Mouse (Mus musculus) myocyte (in vitro differentiated cells): Measurements from ENCODE around the gene Mbtd1. TPM values are rescaled to one million over a fixed set of nuclear protein-coding genes. Genes with fewer than 3 reads are reported as not detected.

ENCODE experiments used
- H3K27me3 ChIP-seq: one replicate; pipeline ENCODE4 v1.6.1; 2011; ENCODE audit not compliant: control insufficient read depth, insufficient read depth, insufficient read length
- H3K36me3 ChIP-seq: one replicate; pipeline ENCODE4 v1.6.1; 2011; ENCODE audit not compliant: control insufficient read depth, insufficient read depth
- H3K4me2 ChIP-seq: one replicate; pipeline ENCODE4 v1.6.1; 2011; ENCODE audit warnings: low read depth, control low read depth
- H3K4me3 ChIP-seq: one replicate; pipeline ENCODE4 v1.5.1; 2011; ENCODE audit warnings: mild to moderate bottlenecking, control low read depth, moderate library complexity
- H3K79me2 ChIP-seq: one replicate; pipeline ENCODE4 v1.6.1; 2011; ENCODE audit not compliant: control insufficient read depth, insufficient read depth
- H3ac ChIP-seq: one replicate; pipeline ENCODE4 v1.6.1; 2011; ENCODE audit not compliant: control insufficient read depth, insufficient read length
- CEBPB ChIP-seq: IDR thresholded peaks from 2 replicates; pipeline ENCODE4 v1.6.1; 2011; ENCODE audit warnings: mild to moderate bottlenecking, moderate library complexity; ENCODE audit not compliant: poor library complexity, insufficient read depth, severe bottlenecking
- E2F4 ChIP-seq: IDR thresholded peaks from one replicate; pipeline ENCODE4 v1.6.1; 2011; ENCODE audit warnings: mild to moderate bottlenecking, control low read depth, moderate library complexity; ENCODE audit not compliant: insufficient read depth
- MAX ChIP-seq: IDR thresholded peaks from one replicate; pipeline ENCODE4 v1.6.1; 2011; ENCODE audit warnings: low read depth, mild to moderate bottlenecking, control low read depth
- MYOD1 ChIP-seq, 3 experiments: IDR thresholded peaks; one replicate each; pipeline ENCODE4 v1.6.1; 2011; ENCODE audit warnings: control low read depth in 2 of 3, low read depth in 2 of 3, mild to moderate bottlenecking in 2 of 3, moderate library complexity in 1 of 3; ENCODE audit not compliant: insufficient read length in 2 of 3, control insufficient read depth in 1 of 3
- MYOG ChIP-seq, 3 experiments: IDR thresholded peaks; one replicate each; pipeline ENCODE4 v1.6.1; 2011; ENCODE audit warnings: control low read depth in 2 of 3, low read depth in 2 of 3, mild to moderate bottlenecking in 2 of 3; ENCODE audit not compliant: insufficient read length in 2 of 3, control insufficient read depth in 1 of 3, insufficient read depth in 1 of 3
- POLR2A ChIP-seq: IDR thresholded peaks from one replicate; pipeline ENCODE4 v1.6.1; 2011; ENCODE audit warnings: low read depth, mild to moderate bottlenecking, control low read depth, moderate library complexity; ENCODE audit not compliant: insufficient read length
- POLR2AphosphoS2 ChIP-seq: IDR thresholded peaks from one replicate; pipeline ENCODE4 v1.6.1; 2011; ENCODE audit warnings: low read depth, control low read depth; ENCODE audit not compliant: insufficient read length
- REST ChIP-seq: IDR thresholded peaks from one replicate; pipeline ENCODE4 v1.6.1; 2011; ENCODE audit warnings: mild to moderate bottlenecking, control low read depth, moderate library complexity; ENCODE audit not compliant: insufficient read depth, insufficient read length
- SRF ChIP-seq: IDR thresholded peaks from one replicate; pipeline ENCODE4 v1.6.1; 2011; ENCODE audit warnings: low read depth; ENCODE audit not compliant: control insufficient read depth, insufficient read length
- TCF12 ChIP-seq: IDR thresholded peaks from one replicate; pipeline ENCODE4 v1.6.1; 2011; ENCODE audit warnings: mild to moderate bottlenecking, control low read depth; ENCODE audit not compliant: poor library complexity, insufficient read depth, severe bottlenecking
- TCF3 ChIP-seq: IDR thresholded peaks from one replicate; pipeline ENCODE4 v1.6.1; 2011; ENCODE audit warnings: low read depth, control low read depth; ENCODE audit not compliant: insufficient read length
- USF1 ChIP-seq: IDR thresholded peaks from one replicate; pipeline ENCODE4 v1.6.1; 2011; ENCODE audit warnings: low read depth, mild to moderate bottlenecking, control low read depth, moderate library complexity
- polyA plus RNA-seq: library from polyadenylated mRNA; unstranded; fragments of >200 nt; fragmentation: generic; extraction: Trizol; gene quantifications from one replicate; pipeline ENCODE4 v1.2.1, GENCODE M21; 2012; ENCODE audit warnings: missing spikeins

The Mbtd1 gene
- polyA plus RNA-seq, 1 experiment = 4.2 TPM

DNA sequence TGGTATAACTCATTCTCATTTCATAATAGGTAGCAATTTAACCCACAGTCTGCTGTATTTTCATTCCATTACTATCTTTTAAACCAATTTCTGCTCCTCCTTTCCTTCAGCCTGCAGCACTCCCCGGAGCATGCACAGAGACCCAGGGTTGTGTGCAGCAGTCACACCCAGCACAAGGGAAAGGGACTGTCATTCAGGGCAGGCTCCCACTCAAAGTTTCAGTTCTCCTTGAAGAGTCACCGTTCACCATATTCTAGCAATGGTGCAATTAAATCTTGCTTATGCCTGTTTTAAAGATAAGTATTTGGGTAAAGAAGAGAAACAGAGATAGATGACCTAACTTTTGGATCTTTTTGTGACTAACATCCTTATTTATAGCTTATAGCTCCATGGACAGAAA, 24.5 kb upstream of the Mbtd1 start:
- TF ChIP-seq TCF12 = no peak
- no peak for TF ChIP-seq SRF
- TF ChIP-seq MYOD1 (IDR thresholded peaks at IDR 0.05; ENCODE audit: control insufficient read depth in 1 of 3, insufficient read length in 2 of 3, low read depth in 2 of 3) = no peak
- no peak for TF ChIP-seq POLR2AphosphoS2
- TF ChIP-seq REST = no peak
- TF ChIP-seq MYOG (IDR thresholded peaks at IDR 0.05; ENCODE audit: control insufficient read depth in 1 of 3, insufficient read depth in 1 of 3, insufficient read length in 2 of 3, low read depth in 2 of 3) = no peak
- TF ChIP-seq E2F4 = no peak
- TF ChIP-seq USF1 = no peak
- TF ChIP-seq POLR2A = no peak
- TF ChIP-seq MAX = no peak
- no peak for TF ChIP-seq TCF3
- TF ChIP-seq CEBPB = no peak
- H3K79me2 ChIP-seq = no peaks in the 10 kb centered on the region
- peaks cover 41% of the 10 kb centered on the region for H3K36me3 ChIP-seq
- H3K4me2 ChIP-seq = no peak overlapping the region
- no peaks in the 10 kb centered on the region for H3K27me3 ChIP-seq
- no peak overlapping the region for H3ac ChIP-seq
- H3K4me3 ChIP-seq = no peak overlapping the region

DNA sequence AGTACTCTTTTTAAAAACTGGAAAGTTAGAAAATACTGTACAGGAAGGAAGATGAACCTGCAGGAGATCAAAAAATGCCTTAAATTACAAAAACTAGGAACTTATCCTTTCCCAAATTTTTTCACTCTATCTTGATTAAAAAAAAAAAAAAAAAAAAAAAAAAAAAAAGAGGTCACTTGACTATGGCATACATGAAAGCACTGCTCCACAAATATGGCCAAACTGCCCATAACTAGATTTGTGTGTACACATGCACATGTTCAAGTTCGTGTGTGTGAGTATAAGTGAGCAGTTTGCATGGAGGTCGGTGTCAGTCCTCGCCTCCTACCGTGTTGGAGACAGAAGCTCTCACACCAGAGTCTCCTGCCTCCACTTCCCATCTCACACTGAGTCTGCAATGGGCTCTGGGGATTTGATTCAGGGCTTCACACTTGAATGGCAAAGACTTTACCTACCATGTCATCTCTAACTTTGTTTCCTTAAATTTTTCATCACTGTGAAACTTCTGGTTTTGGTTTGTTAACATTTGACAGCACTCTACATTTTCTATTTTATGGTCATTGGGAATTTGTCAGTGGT, 23.5 kb upstream of the Mbtd1 start:
- TF ChIP-seq MAX (no peak), POLR2A (no peak), REST (no peak), TCF12 (no peak), MYOD1 (IDR thresholded peaks at IDR 0.05; ENCODE audit: control insufficient read depth in 1 of 3, insufficient read length in 2 of 3, low read depth in 2 of 3) (no peak), TCF3 (no peak), MYOG (IDR thresholded peaks at IDR 0.05; ENCODE audit: control insufficient read depth in 1 of 3, insufficient read depth in 1 of 3, insufficient read length in 2 of 3, low read depth in 2 of 3) (no peak), POLR2AphosphoS2 (no peak), CEBPB (no peak), USF1 (no peak)
- Histone ChIP-seq H3K27me3 (no peaks in the 10 kb centered on the region), H3K4me2 (no peak overlapping the region), H3K79me2 (no peaks in the 10 kb centered on the region), H3K4me3 (no peak overlapping the region), H3K36me3 (peaks cover 47% of the 10 kb centered on the region), H3ac (no peak overlapping the region)

DNA sequence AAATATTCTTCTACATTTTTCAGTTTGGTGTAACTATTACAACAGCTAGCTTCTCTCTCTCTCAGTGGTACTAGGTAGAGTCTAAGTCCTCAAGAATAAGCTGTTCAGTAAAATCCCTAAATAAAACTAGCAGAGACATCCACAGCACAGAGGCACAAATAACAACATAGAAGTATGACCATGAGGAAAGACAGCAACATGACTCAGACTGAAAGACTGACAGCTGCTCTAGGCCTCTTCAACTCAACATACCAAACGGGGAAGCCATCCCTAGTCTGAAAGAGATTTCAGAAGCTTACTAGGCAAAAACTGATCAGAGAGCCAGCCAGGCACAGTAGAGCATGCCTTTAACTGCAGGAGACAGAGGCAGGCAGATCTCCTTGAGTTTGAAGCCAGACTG, 23.0 kb upstream of the Mbtd1 start:
- H3K4me3 ChIP-seq = no peak overlapping the region
- H3K36me3 ChIP-seq = peaks cover 48% of the 10 kb centered on the region
- H3ac ChIP-seq = no peak overlapping the region
- H3K27me3 ChIP-seq = no peaks in the 10 kb centered on the region
- no peak for TF ChIP-seq TCF3
- H3K4me2 ChIP-seq = no peak overlapping the region
- no peaks in the 10 kb centered on the region for H3K79me2 ChIP-seq

DNA sequence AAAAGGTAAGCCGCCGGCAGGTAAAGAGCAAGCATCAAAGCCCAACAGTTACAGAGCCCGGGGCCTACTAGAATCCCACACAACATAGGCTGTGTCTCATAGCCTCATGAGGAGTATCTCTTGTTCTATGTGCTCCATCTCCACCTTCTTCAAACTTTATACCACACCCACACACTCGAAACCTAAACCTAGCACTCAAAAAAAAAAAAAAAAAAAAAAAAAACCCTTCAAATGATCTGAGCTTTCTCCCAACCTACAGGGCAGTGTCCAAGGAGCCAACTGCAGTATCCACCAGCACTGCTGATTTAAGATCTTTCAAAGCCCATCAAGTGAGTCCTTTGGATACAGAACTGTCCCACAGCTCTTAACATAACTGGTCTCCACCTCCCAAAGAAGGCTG, 1.6 kb upstream of the Mbtd1 start:
- Histone ChIP-seq H3K27me3 (no peaks in the 10 kb centered on the region), H3ac (no peak overlapping the region), H3K36me3 (peaks cover 19% of the 10 kb centered on the region), H3K79me2 (peaks cover 47% of the 10 kb centered on the region), H3K4me3 (peak overlapping the region; percentile 79), H3K4me2 (peak overlapping the region; percentile 93)
- TF ChIP-seq REST (no peak), MYOG (IDR thresholded peaks at IDR 0.05; ENCODE audit: control insufficient read depth in 1 of 3, insufficient read depth in 1 of 3, insufficient read length in 2 of 3, low read depth in 2 of 3) (no peak)

DNA sequence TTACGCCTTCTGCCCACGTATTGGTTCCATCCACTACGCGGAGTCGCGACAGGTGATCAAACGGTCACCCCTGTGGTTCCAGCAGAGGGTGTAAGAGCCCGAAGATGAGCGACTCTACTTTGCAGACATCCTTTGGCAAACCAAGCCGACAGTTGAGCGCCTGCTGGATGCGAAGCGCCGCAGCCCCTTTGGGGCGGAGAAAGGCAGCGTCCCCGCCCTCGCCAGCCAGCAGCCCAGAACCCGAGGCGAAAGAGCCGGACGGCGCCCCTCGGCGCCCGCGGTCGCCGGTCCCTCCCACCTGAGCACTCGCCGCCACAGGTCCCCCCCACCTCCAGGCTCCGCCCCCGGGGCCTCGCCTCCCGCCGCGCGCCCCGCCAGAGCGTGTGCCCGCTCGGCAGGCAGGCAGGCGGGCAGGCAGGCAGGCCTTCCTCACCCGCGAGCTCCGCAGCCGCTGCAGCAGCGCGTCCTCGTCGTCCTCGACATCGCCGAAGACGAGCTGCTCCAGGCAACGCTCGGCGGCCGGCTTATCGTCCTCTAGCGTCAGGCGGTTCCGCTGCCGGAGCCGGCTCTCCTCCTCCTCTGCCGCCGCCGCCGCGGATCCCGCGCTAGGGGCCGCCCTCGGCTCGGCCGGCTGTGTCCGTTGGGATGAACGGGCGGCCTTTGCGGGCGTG, 616 bp upstream of the Mbtd1 start:
- Histone ChIP-seq H3K79me2 (peaks cover 50% of the 10 kb centered on the region), H3K4me2 (peak overlapping the region; percentile 93), H3K27me3 (no peaks in the 10 kb centered on the region), H3K4me3 (peak overlapping the region; percentile 79), H3ac (peak overlapping the region; percentile 87), H3K36me3 (peaks cover 18% of the 10 kb centered on the region)
- TF ChIP-seq MAX (no peak), SRF (no peak), POLR2AphosphoS2 (peak; percentile 27), REST (no peak), MYOG (IDR thresholded peaks at IDR 0.05; ENCODE audit: control insufficient read depth in 1 of 3, insufficient read depth in 1 of 3, insufficient read length in 2 of 3, low read depth in 2 of 3) (no peak), E2F4 (no peak), USF1 (no peak), TCF12 (no peak), TCF3 (no peak), POLR2A (peak; percentile 37), CEBPB (no peak), MYOD1 (IDR thresholded peaks at IDR 0.05; ENCODE audit: control insufficient read depth in 1 of 3, insufficient read length in 2 of 3, low read depth in 2 of 3) (peak in 1 of 3 experiments; percentile 6)
